Mouse (Mus musculus) kidney, adult 8-10 months (tissue): ENCODE data around the gene Alg9.

Experiments
- DNase-seq, 2 experiments: peaks; one replicate each; pipeline ENCODE4 v3.0.0; 2022

Alg9 gene

DNA sequence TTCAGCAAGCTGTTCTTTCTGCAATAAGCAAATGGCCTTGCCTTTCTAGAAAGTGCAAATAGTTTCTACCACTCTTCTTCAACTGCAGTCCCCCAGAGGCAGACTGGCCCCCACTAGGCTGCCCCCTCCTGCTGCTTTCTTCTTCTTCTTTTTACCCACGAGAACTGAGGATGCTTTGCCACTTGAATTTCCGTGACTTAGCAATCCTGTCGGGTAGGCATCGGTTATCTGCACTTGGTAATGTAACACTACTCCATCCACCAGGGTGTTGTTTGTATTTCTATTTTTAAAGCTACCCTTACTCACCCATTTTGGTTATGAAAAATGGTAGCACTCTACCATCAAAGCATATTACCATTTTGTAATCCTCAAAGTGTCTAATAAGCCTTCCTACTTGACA lies 115.1 kb downstream of the Alg9 start:
- DNase-seq = no peak

DNA sequence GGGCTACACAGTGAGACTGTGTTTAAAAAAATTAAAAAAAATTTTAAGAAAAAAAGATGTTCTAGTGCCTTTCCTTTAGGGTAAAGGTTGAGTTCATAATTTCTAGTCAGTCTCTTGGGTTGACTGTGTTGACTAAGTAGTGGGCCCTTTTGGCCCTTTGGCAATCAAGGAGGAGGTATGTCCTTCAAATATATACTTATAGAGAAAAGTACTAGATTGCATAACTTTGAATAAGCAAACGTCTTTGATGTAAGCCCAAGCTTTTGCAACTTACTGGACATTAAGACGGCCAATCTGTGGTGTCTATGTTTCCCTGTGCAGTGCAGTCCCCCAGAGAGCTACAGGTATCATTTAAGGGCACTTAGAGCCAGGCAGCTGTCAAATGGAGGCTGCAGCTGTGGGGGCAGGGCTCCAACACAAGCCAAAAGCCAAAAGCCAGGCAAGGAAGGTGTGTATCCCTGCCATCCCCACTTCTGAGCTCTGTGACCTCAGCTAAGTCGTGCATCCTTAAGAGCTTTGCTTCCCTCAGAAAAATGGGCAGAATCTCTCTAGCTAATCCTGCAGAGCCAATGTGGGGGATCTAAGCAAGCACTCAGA lies 115.8 kb downstream of the Alg9 start:
- DNase-seq = no peak
